In genomic region chr9:21289337-21289671, GRCm38 (mm10) we compare ENCODE assay signal across 1 mouse cellular context.
TF ChIP-seq lines count a peak whose summit lies in the region.

No protein-coding gene starts in this region.

TF ChIP-seq in MEL, 35 proteins besides CTCF, POLR2A, EP300 and RAD21:
- TF ChIP-seq MEF2A (IDR thresholded peaks at IDR 0.05; ENCODE audit: extremely low read depth, insufficient replicate concordance, low read depth, low read length, poor library complexity, severe bottlenecking) (no peak), SMC3 (IDR thresholded peaks at IDR 0.05; ENCODE audit: low read depth, low read length) (no peak)
TF ChIP-seq in MEL: peak in this region for 0.
